ENCODE assay signal across 11 mouse cellular contexts in genomic region chr11:47149607-47150006, GRCm38 (mm10).
DNase-seq lines count a peak whose midpoint lies in the region; ATAC-seq lines count a peak whose summit lies in the region.
"Had no signal": no experiment of that assay in that cellular context is flagged by ENCODE, and none has a peak within 500 bp of the region (broad histone marks: within the 10 kb centered on the region; RNA-seq: fewer than 3 reads in every experiment).

No protein-coding gene starts in this region.

- H3K4me1 ChIP-seq in neural tube, embryonic 12.5 days: no peaks in the 10 kb centered on the region
- H3K4me1 ChIP-seq in kidney, embryonic 15.5 days: no peaks in the 10 kb centered on the region
- H3K4me1 ChIP-seq: midbrain, embryonic 12.5 days had no signal

- no peak overlapping the region for H3K4me2 ChIP-seq in neural tube, embryonic 12.5 days (replicated peaks)
- H3K4me2 ChIP-seq in kidney, embryonic 15.5 days: no peak overlapping the region
- H3K4me2 ChIP-seq: lung, embryonic 14.5 days; midbrain, embryonic 12.5 days had no signal

- no peak overlapping the region for H3K9ac ChIP-seq in neural tube, embryonic 12.5 days
- H3K9ac ChIP-seq in kidney, embryonic 15.5 days: no peak overlapping the region
- H3K9ac ChIP-seq: lung, embryonic 14.5 days; midbrain, embryonic 12.5 days had no signal

- H3K36me3 ChIP-seq in neural tube, embryonic 12.5 days: no peaks in the 10 kb centered on the region
- H3K36me3 ChIP-seq in kidney, embryonic 15.5 days: no peaks in the 10 kb centered on the region
- H3K36me3 ChIP-seq: midbrain, embryonic 12.5 days had no signal

- H3K9me3 ChIP-seq in neural tube, embryonic 12.5 days: no peaks in the 10 kb centered on the region
- H3K9me3 ChIP-seq in kidney, embryonic 15.5 days (replicated peaks): no peaks in the 10 kb centered on the region
- H3K9me3 ChIP-seq: midbrain, embryonic 12.5 days had no signal

- H3K27ac ChIP-seq in neural tube, embryonic 12.5 days: no peak overlapping the region
- no peak overlapping the region for H3K27ac ChIP-seq in kidney, embryonic 15.5 days
- H3K27ac ChIP-seq: midbrain, embryonic 12.5 days had no signal

- peak; percentile 66; the same call in 1 of the 2 replicates for ATAC-seq in neural tube, embryonic 12.5 days (ENCODE audit: low FRiP score, low read depth)
- peak; percentile 84 for ATAC-seq in kidney, embryonic 15.5 days (replicated peaks; ENCODE audit: low FRiP score)

- H3K4me3 ChIP-seq in neural tube, embryonic 12.5 days: no peak overlapping the region
- H3K4me3 ChIP-seq in kidney, embryonic 15.5 days (replicated peaks): no peak overlapping the region
- H3K4me3 ChIP-seq: midbrain, embryonic 12.5 days had no signal

- DNase-seq in neural tube, embryonic 10.5 days (ENCODE audit: extremely low spot score, low spot score): no peak
- DNase-seq in cerebellum, postnatal 36 days: peak; percentile 17 to 28
- no peak for DNase-seq in liver
- no peak for DNase-seq in heart, adult 18-20 months
- DNase-seq in ovary, postnatal 14 days (ENCODE audit: low spot score): no peak
- DNase-seq: heart, postnatal 4 days; layer of hippocampus, adult 9-11 months; lung, embryonic 14.5 days had no signal

- WGBS in neural tube, embryonic 12.5 days: 61% methylated on average over 9 of the region's 9 CpGs
- WGBS in kidney, embryonic 15.5 days: 44% methylated on average over 9 of the region's 9 CpGs

- H3K27me3 ChIP-seq in neural tube, embryonic 12.5 days (replicated peaks): no peaks in the 10 kb centered on the region
- no peaks in the 10 kb centered on the region for H3K27me3 ChIP-seq in kidney, embryonic 15.5 days
- H3K27me3 ChIP-seq: midbrain, embryonic 12.5 days had no signal

Comparison
In these comparisons a context has a peak if more than half of its experiments do, and no peak if none do; other contexts are left out.
1. DNase-seq: peak in cerebellum, postnatal 36 days (2 of 2); none in neural tube, embryonic 10.5 days (single experiment), liver (single experiment), heart, adult 18-20 months (0 of 2) and ovary, postnatal 14 days (single experiment).